Mouse (Mus musculus) liver, embryonic 15.5 days (tissue): ENCODE data around the gene Zfp704. TPM values are rescaled to one million over a fixed set of nuclear protein-coding genes. Genes with fewer than 3 reads are reported as not detected.

Source experiments
- ATAC-seq: fragments of 200-750 bp; cut with Nextera tagmentation; 2 replicates; pipeline ENCODE4 v1.8.0; 2017; ENCODE audit warnings: moderate number of reproducible peaks, mild to moderate bottlenecking, moderate library complexity; ENCODE audit not compliant: insufficient read depth
- H3K27ac ChIP-seq: fragments of 300-500 bp; sonication (generic); replicated peaks from 2 replicates; pipeline ENCODE4 v1.5.1; 2015; ENCODE audit warnings: mild to moderate bottlenecking, inconsistent platforms
- H3K27me3 ChIP-seq: fragments of 300-500 bp; sonication (generic); 2 replicates; pipeline ENCODE4 v1.6.1; 2015; ENCODE audit warnings: mild to moderate bottlenecking, inconsistent platforms
- H3K36me3 ChIP-seq: fragments of 300-500 bp; sonication (generic); replicated peaks from 2 replicates; pipeline ENCODE4 v1.6.1; 2015; ENCODE audit warnings: moderate library complexity, mild to moderate bottlenecking, inconsistent platforms
- H3K4me1 ChIP-seq: fragments of 300-500 bp; sonication (generic); replicated peaks from 2 replicates; pipeline ENCODE4 v1.6.1; 2015; ENCODE audit warnings: inconsistent platforms
- H3K4me2 ChIP-seq: fragments of 300-500 bp; sonication (generic); 2 replicates; pipeline ENCODE4 v1.6.1; 2015; ENCODE audit warnings: moderate library complexity, mild to moderate bottlenecking, inconsistent platforms
- H3K4me3 ChIP-seq: fragments of 300-500 bp; sonication (generic); replicated peaks from 2 replicates; pipeline ENCODE4 v1.5.1; 2015; ENCODE audit warnings: mild to moderate bottlenecking, inconsistent platforms
- H3K9ac ChIP-seq: fragments of 300-500 bp; sonication (generic); 2 replicates; pipeline ENCODE4 v1.6.1; 2015; ENCODE audit warnings: moderate library complexity, mild to moderate bottlenecking, inconsistent platforms
- H3K9me3 ChIP-seq: fragments of 300-500 bp; sonication (generic); replicated peaks from 2 replicates; pipeline ENCODE4 v1.6.1; 2016; ENCODE audit warnings: inconsistent platforms
- WGBS: fragments of 180-500 bp; shearing (Covaris S2); methylation state at CpG from one replicate; pipeline ENCODE4 v1.1.7; 2015; ENCODE audit warnings: mixed read lengths; ENCODE audit not compliant: insufficient replicate concordance; 5-methylcytosine and 5-hydroxymethylcytosine counted together
- polyA plus RNA-seq: library from polyadenylated mRNA; unstranded; fragments of >200 nt; fragmentation: Nextera tagmentation; extraction: Ambion mirVana; gene quantifications from 2 replicates; pipeline ENCODE4 v1.2.1, GENCODE M21; 2015

The Zfp704 gene
- polyA plus RNA-seq, result 0.81 and 0.89 TPM in 2 replicates

DNA sequence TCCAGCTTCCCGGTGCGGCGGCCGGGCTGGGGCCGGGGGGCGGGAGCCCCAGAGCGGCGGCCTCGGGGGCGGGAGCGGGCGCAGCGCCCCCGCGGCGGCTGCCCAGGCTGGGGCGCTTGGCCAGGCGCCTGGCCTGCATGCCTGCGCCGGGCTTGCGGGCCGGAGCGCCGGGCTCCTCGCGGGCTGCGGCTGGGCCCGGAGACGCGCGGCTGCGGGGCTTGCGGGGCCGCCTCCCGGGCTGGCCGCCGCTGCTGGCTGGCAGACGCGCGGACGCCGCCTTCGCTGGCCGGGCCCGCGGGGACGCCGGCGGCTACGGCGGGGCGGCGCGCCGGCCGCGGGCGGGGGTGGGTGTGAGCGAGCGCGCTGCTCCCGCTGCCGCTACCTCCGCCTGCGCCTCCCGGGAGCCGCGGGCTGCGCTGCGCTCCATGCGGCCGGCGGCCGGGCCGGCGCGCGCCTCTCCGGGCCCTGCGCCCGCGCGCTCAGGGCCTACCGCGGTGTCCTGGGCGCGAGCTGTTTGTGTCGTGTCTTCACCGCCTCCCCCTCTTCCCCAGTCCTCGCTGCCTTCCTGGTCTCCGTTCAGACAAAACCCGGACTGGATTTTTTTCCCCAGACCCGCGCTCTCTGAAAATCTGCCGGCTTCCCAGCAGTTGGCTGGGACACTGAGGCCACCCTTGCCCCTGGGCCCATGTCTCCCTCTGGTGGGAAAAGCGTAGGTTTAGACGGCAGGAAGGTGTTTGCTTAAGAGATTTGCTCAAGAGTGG is at the start of gene Zfp704:
TSS of gene Zfp704 (minus strand) at position 505 of the 761 bp plus-strand sequence.
- peak; percentile 74 for ATAC-seq
- H3K4me3 ChIP-seq, result peak within 1 kb of the TSS; percentile 71
- peaks cover 42% of the 10 kb centered on the region for H3K27me3 ChIP-seq
- peak within 1 kb of the TSS; percentile 79 for H3K27ac ChIP-seq
- peaks cover 52% of the 10 kb centered on the region for H3K4me1 ChIP-seq
- under 1% methylated on average over 90 of the region's 97 CpGs for WGBS
- peak within 1 kb of the TSS; percentile 98 for H3K4me2 ChIP-seq
- peak within 1 kb of the TSS; percentile 70 for H3K9ac ChIP-seq
- no peaks in the 10 kb centered on the region for H3K36me3 ChIP-seq
- no peaks in the 10 kb centered on the region for H3K9me3 ChIP-seq

- H3K4me2 ChIP-seq, result no peak overlapping the region
- no peak overlapping the region for H3K4me3 ChIP-seq
- H3K4me1 ChIP-seq, result no peaks in the 10 kb centered on the region
- no peak for ATAC-seq
- no peak overlapping the region for H3K27ac ChIP-seq
- 25% methylated on average over 10 of the region's 10 CpGs for WGBS
- no peaks in the 10 kb centered on the region for H3K36me3 ChIP-seq
- no peak overlapping the region for H3K9ac ChIP-seq
- H3K9me3 ChIP-seq, result no peaks in the 10 kb centered on the region
- peaks cover 40% of the 10 kb centered on the region for H3K27me3 ChIP-seq
These were observed 23.4 kb upstream of the Zfp704 start for GRCm38 (mm10) chr3:9633036-9634005.

GRCm38 (mm10) chr3:9629951-9630350 is 20.1 kb upstream of the Zfp704 start:
- no peak overlapping the region for H3K9ac ChIP-seq
- WGBS, result 21% methylated on average over 17 of the region's 17 CpGs
- H3K27me3 ChIP-seq, result peaks cover 53% of the 10 kb centered on the region
- H3K9me3 ChIP-seq, result no peaks in the 10 kb centered on the region
- no peak overlapping the region for H3K4me3 ChIP-seq
- H3K36me3 ChIP-seq, result no peaks in the 10 kb centered on the region
- no peak overlapping the region for H3K27ac ChIP-seq
- H3K4me2 ChIP-seq, result peak overlapping the region; percentile 38
- ATAC-seq, result no peak
- H3K4me1 ChIP-seq, result no peaks in the 10 kb centered on the region

DNA sequence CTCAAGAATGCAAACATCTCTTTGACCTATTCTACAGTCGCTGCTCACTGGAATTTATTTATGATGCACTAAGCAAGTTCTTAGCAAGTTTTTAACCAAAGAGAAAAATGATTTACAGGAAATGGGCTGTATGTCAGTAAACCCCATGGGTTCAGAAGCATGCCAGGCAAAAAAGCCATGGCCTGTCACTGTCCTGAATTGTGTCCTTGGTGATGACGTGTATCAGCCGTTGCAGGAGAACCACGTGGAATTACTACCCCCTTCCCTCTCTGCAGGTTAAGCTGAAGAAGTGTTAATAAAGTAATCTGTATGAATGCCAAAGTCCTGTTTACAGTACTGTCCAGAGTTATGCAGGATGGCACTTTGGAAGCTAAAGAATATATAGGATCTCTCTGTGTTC is 18.2 kb upstream of the Zfp704 start:
- no peak for ATAC-seq

GRCm38 (mm10) chr3:9626149-9626548 is 16.3 kb upstream of the Zfp704 start:
- Histone ChIP-seq H3K9ac (no peak overlapping the region), H3K4me1 (no peaks in the 10 kb centered on the region), H3K9me3 (no peaks in the 10 kb centered on the region), H3K4me3 (no peak overlapping the region), H3K4me2 (no peak overlapping the region), H3K27me3 (peaks cover 44% of the 10 kb centered on the region), H3K27ac (no peak overlapping the region), H3K36me3 (no peaks in the 10 kb centered on the region)
- ATAC-seq, result no peak
- WGBS, result 37% methylated on average over 5 of the region's 5 CpGs

More for the DNA sequence above, 18.2 kb upstream of the Zfp704 start:
- Histone ChIP-seq H3K4me1 (no peaks in the 10 kb centered on the region), H3K9ac (no peak overlapping the region), H3K4me3 (no peak overlapping the region), H3K9me3 (no peaks in the 10 kb centered on the region), H3K36me3 (no peaks in the 10 kb centered on the region), H3K27me3 (peaks cover 52% of the 10 kb centered on the region), H3K4me2 (no peak overlapping the region), H3K27ac (no peak overlapping the region)
- 58% methylated on average over 4 of the region's 4 CpGs for WGBS

DNA sequence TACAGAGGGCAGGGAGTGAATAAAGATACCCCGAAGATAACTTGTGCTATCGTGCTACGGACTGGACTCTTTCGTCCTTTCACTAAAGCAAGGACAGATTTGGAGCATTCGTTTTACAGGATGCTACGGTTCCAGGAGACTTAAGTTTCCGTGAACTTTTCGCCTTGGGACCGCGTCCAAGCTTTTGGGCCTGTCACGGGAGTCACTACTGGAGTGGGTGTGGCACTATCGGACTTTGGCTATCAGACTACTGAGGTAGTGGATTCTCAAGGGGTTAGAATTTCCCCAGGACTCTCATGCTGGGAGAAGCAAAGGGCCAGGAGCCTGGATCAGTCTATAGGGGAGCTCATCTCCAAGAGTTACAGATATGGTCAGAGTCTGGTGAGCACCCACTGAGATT is 10.7 kb upstream of the Zfp704 start:
- WGBS, result 82% methylated on average over 12 of the region's 12 CpGs
- H3K36me3 ChIP-seq, result no peaks in the 10 kb centered on the region
- no peak for ATAC-seq
- H3K4me2 ChIP-seq, result no peak overlapping the region
- H3K4me3 ChIP-seq, result no peak overlapping the region
- H3K4me1 ChIP-seq, result peaks cover 11% of the 10 kb centered on the region
- peaks cover 8% of the 10 kb centered on the region; the same call in 1 of the 2 replicates for H3K27me3 ChIP-seq
- H3K27ac ChIP-seq, result no peak overlapping the region
- no peak overlapping the region for H3K9ac ChIP-seq
- no peaks in the 10 kb centered on the region for H3K9me3 ChIP-seq

GRCm38 (mm10) chr3:9619562-9620275 is 9.8 kb upstream of the Zfp704 start:
- 41% methylated on average over 6 of the region's 6 CpGs for WGBS
- H3K4me1 ChIP-seq, result peaks cover 14% of the 10 kb centered on the region
- no peak for ATAC-seq

DNA sequence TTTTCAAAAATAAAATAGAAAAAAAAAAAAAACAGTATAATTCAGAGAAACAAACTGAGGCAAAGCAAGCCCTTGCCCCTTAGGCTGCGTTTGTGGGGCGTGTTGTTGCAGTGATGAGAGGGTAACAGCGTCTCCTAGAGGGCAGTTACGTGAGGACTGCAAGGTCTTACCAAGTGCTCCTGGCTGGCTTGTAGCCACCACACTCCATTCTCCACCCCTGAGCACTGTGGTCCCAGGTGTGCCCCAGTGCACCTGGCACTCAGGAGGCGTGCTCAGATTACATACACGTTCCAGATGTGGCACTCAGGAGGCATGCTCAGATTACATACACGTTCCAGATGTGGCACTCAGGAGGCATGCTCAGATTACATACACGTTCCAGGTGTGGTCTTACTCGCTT is 7.2 kb upstream of the Zfp704 start:
- no peak for ATAC-seq
- 72% methylated on average over 9 of the region's 9 CpGs for WGBS

More at GRCm38 (mm10) chr3:9619562-9620275, 9.8 kb upstream of the Zfp704 start:
- H3K4me2 ChIP-seq, result no peak overlapping the region
- no peak overlapping the region for H3K4me3 ChIP-seq
- no peak overlapping the region for H3K9ac ChIP-seq
- no peaks in the 10 kb centered on the region for H3K9me3 ChIP-seq
- peaks cover 8% of the 10 kb centered on the region; the same call in 1 of the 2 replicates for H3K27me3 ChIP-seq
- no peaks in the 10 kb centered on the region for H3K36me3 ChIP-seq
- H3K27ac ChIP-seq, result no peak overlapping the region

DNA sequence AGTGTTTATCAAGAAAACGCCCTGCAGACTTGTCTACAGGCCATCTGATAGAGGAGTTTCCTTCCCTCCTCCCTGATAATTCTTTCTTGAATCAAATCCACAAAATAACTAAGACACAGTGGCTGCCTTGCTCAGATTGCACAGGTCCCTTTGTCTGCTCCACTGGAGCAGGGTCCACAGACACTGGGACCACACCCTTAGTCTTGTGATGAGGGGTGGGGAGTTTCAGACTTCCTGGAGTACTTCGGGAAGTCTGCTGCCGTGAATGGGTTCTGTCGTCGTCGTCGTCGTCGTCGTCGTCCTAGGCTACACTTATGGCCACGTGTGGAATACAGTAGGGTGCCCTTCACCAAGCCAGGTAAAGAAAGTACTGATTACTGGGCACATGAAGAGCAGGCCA is 4.8 kb upstream of the Zfp704 start:
- Histone ChIP-seq H3K4me3 (no peak overlapping the region), H3K4me1 (peaks cover 25% of the 10 kb centered on the region), H3K27me3 (peaks cover 28% of the 10 kb centered on the region), H3K27ac (no peak overlapping the region; the same call in 1 of the 2 replicates), H3K9me3 (no peaks in the 10 kb centered on the region), H3K36me3 (no peaks in the 10 kb centered on the region), H3K9ac (no peak overlapping the region), H3K4me2 (peak overlapping the region; percentile 27; the same call in 1 of the 2 replicates)
- 49% methylated on average over 12 of the region's 12 CpGs for WGBS
- ATAC-seq, result no peak

More for the DNA sequence above, 7.2 kb upstream of the Zfp704 start:
- Histone ChIP-seq H3K36me3 (no peaks in the 10 kb centered on the region), H3K4me2 (no peak overlapping the region), H3K27ac (no peak overlapping the region), H3K4me1 (peaks cover 22% of the 10 kb centered on the region), H3K9me3 (no peaks in the 10 kb centered on the region), H3K27me3 (peaks cover 9% of the 10 kb centered on the region), H3K9ac (no peak overlapping the region), H3K4me3 (no peak overlapping the region)

DNA sequence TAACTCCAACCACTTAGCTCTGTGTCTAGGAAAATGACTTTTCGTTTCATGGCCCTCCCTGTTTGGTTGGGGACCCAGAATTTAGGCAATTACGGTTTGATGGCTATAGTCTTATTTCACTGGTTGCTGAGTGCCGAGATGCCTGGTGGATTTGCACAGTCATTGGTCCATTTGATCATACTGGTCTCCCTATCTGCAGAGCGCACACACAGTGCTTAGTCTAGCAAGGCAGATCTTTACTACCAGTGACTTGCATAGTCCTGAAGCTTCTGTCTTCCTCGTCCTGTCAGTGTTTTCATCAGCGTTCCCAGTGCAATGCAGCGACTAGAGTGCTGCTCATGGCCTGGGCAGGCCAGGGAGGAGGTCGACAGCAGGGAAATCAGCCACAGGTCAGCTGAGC is 4.1 kb upstream of the Zfp704 start:
- 34% methylated on average over 8 of the region's 8 CpGs for WGBS
- ATAC-seq, result peak; percentile 39

More for the DNA sequence above, 4.1 kb upstream of the Zfp704 start:
- Histone ChIP-seq H3K9ac (no peak overlapping the region), H3K4me2 (peak overlapping the region; percentile 27; the same call in 1 of the 2 replicates), H3K27ac (peak overlapping the region; percentile 38), H3K27me3 (peaks cover 34% of the 10 kb centered on the region), H3K4me1 (peaks cover 20% of the 10 kb centered on the region), H3K36me3 (no peaks in the 10 kb centered on the region), H3K4me3 (no peak overlapping the region), H3K9me3 (no peaks in the 10 kb centered on the region)
